Mouse (Mus musculus) kidney, adult 8-10 months (tissue): ENCODE measurements around the gene Hivep3.

Experiments used
- DNase-seq, 2 experiments: peaks; one replicate each; pipeline ENCODE4 v3.0.0; 2022

Hivep3 gene

DNA sequence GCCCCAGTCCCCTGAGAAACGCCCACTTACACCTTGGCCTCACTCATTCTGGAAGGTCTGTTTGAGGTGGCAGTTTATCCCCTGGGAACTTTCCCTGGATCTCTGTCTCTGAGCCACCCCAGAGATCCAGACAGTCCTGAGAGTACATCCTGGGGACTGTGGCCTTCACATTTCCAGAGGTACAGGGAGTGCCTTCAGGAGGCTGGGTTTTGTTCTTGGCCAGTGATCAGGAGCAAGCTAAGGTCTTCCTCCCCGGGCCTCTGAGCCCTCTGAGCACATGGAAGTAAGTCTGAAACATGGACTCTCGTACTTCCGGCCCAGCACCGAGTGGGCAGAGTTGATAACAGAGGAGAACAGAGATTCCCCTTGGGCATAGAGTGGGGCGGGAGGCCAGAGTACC, 391.1 kb downstream of the Hivep3 start:
- DNase-seq = no peak

DNA sequence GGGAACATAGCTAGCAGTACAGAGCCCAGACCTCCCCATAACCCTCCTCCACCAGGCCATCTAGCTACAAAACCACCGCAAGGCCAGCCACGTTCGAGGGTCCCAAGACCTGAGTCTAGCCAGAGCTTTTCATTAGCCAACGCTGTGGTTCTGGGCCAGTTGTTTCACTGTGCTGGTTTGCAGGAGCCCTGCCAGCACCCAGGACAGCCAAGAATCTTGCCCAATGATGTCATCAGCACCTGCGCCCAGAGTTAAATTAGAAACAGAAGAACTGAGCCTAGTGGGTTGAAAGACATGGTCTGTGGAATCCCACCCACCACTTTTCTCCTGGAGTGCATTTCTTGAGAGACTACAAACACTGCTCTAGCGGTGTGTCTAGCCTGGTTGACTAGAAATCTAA, 392.5 kb downstream of the Hivep3 start:
- DNase-seq = peak in 1 of 2 experiments; percentile 15

DNA sequence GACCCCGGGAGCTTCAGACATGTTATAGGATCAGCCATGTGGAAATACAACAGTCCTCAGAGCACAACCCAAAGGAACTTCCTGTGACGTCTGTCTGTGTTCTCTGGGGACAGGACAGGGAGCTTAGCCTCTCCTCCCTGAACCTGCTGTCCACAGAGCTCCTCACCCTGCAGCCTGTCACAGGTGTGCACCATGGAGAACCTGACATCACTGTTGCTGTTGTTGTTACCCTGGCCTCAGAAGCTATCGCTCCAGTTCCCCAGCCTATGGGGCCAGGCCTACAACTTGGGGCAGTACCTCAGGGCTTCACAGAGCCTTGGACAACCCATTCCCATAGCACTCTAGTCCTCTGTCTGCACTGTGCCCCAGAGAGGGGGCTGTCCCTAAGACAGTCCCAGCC, 393.7 kb downstream of the Hivep3 start:
- DNase-seq = no peak

- no peak for DNase-seq
These were observed 394.4 kb downstream of the Hivep3 start for GRCm38 (mm10) chr4:120128033-120128432.

- DNase-seq = peak; percentile 15 to 45
These were observed 395.8 kb downstream of the Hivep3 start for GRCm38 (mm10) chr4:120129233-120129885.

DNA sequence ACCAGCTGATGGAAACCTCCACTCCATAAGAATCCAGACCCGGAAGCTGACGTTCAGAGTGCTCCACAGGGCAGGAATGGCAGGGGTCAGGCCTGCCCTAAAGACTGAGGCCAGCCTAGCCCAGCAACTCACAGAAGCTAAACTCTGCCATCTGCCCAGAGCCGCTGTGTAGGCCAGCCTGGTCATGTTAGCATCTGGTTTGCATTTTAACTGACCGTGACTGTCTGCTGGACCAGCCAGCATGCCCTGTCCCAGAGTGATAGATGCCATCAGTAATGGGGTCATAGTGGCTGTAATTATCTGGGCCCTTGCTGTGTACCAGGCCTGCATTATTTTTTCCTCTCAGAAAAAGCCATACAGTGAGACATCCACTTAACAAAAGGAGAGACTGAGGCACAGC, 397.3 kb downstream of the Hivep3 start:
- no peak for DNase-seq

GRCm38 (mm10) chr4:120131441-120132220, 398.0 kb downstream of the Hivep3 start:
- peak; percentile 65 to 70 for DNase-seq

- DNase-seq = no peak
These were observed 400.6 kb downstream of the Hivep3 start for GRCm38 (mm10) chr4:120134223-120134622.

DNA sequence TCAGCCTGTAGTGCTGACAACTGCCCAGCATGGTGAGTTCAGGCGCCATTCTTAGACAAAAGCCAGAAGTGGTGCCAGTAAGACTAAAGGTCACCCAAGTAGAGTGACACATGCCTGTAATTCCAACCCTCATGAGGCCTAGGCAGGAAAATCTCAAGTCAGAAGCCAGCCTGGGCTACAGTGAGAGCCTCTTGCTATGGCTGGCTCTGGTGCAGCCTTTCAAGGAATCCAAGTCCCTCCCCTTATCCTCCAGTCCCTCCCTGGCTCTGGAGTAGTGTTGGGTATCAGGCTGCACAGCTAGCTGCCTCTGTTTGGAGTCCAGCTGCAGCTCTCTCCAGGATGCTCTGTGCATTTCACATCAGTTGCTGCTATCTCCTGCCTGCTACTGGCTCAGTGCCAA, 408.2 kb downstream of the Hivep3 start:
- DNase-seq = no peak

DNA sequence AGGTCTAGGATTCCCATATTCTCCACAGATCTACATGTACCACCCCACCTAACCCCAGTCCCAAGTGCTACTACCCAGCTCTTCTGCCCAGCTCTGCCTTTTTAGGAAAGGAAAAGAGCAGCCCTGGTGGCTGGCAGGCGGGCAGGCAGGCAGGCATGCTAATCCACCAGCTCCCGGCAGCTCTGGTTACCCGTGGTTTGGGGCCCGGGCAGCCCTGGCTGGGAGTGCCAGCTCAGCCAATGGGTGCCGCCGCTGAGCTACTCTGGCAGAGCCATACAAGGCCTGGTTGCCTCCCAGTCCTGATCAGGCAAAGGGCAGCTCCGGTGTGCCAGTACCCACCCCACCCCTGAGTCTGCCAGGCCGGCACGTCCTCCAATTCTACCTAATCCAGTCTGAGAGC, 409.3 kb downstream of the Hivep3 start:
- DNase-seq = no peak

DNA sequence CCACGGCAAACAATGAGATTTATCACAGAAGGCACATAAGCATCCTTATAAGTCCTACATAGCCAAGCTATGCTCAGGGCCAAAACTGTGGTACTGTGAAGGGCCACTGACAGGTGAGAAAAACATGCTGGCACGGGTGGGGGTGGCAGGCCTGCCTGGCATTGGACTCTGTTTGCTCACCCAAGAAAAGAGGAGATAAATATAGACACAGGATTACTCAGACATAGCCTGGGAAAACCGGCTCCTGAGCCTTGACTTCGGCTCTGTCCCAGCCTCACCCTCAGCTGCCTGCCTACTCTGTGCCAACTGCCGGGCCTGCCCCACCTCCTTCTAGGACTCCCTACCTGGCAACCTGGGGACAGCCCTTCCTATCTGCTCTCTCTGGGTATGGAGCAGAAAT, 410.8 kb downstream of the Hivep3 start:
- no peak for DNase-seq

DNA sequence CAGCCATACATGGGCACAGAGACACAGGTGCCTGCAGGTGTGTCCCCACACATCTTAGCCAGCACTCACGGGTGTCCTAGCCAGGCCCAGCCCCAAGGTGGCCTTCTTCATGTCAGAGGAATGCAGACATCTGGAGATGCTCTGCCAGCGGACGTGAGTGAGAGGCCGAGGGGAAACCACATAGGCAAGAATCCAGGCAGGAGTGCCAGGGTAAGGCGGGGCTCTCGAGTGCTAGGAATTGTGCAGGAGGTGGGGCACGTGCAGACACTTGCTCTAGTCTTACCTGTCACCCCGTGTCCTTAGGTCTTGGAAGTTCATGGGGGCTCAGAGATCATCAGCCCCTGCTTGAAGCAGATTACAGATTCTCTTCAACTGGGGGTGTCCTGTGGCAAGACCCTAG, 412.3 kb downstream of the Hivep3 start:
- DNase-seq = no peak

GRCm38 (mm10) chr4:120148291-120149141, 414.9 kb downstream of the Hivep3 start:
- peak; percentile 33 to 52 for DNase-seq

DNA sequence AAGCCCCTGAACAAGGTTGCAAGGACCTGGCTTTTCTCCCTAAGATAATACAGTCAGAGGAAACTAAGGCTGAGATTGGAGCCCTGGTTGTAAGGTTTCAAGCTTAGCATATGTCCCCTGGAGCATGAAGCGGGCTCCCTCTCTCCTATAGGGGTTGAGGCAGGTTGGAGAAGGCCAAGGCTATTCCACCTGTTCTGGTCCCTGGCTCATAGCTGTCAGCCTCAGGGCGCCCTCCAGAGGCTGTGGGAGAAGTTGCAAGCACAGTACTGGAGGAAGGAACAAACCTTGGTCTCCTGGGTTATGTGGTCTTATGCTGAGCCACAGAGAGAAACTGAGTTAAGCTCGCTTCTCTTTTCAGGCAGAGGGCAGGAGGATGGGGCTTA, 415.5 kb downstream of the Hivep3 start:
- DNase-seq = no peak

- DNase-seq = no peak
These were observed 416.8 kb downstream of the Hivep3 start for GRCm38 (mm10) chr4:120150345-120150920.

DNA sequence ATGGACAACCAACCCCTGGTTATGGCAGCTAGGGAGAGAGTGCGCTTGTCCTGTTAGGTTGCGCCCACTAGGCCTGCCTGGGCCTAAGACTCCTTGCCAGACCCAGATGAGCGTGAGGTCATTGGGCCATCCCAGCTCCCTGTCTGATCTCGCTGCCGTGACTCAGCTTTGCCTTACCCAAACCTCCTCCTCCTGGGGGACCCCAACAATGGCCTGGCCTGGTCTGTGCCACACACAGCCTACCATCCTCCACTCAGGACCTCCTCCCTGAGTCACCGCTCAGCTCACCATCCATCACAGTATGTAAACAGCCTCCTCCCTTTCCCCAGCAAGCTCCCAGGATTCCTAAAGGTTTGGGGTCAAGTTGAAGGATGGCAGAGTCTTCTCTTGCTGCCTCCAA, 418.3 kb downstream of the Hivep3 start:
- no peak for DNase-seq

DNA sequence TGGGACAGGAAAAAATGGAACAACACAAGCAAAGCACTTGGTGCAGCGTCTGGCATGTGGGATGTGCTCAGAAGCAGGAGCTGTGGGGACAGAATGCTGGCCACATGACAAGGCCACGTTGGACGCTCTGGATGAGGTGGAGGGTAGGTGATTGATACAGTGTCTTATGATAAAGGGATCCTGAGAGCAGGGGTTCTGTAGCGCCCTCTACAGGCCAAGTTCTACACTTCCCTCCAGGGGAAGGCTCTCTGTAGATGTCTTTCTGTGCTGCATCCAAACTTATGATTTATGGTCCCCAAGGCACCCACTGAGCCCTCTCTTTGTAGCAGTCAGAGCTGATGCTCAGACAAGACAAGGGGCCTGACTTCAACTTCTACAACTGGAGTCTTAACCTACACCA, 419.1 kb downstream of the Hivep3 start:
- no peak for DNase-seq

DNA sequence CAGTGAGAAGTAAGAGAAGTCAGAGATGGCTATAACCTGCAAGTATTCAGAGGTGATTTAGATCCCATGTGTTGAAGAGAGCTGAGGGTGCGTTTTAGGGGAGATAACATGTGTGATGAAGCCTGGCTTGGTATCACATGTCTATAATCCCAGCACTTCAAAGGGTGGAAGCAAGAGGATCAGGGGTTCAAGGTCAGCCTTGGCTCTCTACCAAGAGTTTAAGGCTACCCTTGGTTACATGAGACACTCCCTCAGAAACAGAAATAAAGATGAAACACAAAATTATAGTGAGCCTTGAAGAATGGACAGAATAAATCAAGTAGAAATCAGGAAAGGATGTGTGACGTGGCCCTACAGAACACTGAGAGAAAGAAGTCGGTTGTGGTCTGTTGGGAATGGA, 420.2 kb downstream of the Hivep3 start:
- DNase-seq = no peak

- DNase-seq = no peak
These were observed 425.2 kb downstream of the Hivep3 start for GRCm38 (mm10) chr4:120158714-120159310.

GRCm38 (mm10) chr4:120161166-120161949, 427.8 kb downstream of the Hivep3 start, which contains the start of gene Edn2:
TSS of gene Edn2 (plus strand) at chr4:120161206.
- DNase-seq = peak; percentile 89 to 90

DNA sequence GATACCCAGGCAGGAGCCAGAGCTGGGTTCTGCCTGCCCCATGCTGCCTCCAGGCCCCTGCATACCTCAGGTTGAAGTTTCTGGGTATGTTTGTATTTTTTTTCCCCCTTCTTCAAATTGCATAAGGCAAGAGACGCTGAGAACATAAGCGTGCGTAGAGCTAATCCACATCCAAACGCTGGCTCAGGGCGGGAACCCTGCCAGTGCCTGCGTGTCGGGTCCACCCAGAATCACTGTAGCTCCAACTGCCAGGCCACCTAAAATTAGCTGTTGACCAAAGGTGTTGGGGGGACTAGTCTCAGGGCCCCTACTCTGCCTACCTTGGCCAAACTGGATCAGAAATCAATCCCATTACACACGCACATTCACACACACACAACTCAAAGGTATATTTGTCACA, 429.0 kb downstream of the Hivep3 start:
- no peak for DNase-seq

- DNase-seq = no peak
These were observed 429.7 kb downstream of the Hivep3 start for GRCm38 (mm10) chr4:120163242-120163641.
